Mouse (Mus musculus) kidney, embryonic 16.5 days (tissue): Measurements from ENCODE around the gene 1700024G13Rik. TPM values are rescaled to one million over a fixed set of nuclear protein-coding genes. Genes with fewer than 3 reads are reported as not detected.
"Not testable (repeated sequence)": the region's sequence is repeated elsewhere in the genome, so short reads cannot be mapped to it uniquely, and the experiment has no call there.

ENCODE experiments used
- ATAC-seq: fragments of 200-750 bp; cut with Nextera tagmentation; 2 replicates; pipeline ENCODE4 v1.8.0; 2017; ENCODE audit warnings: moderate TSS enrichment; ENCODE audit not compliant: low FRiP score, low TSS enrichment
- H3K27ac ChIP-seq: fragments of 300-500 bp; sonication (generic); 2 replicates; pipeline ENCODE4 v1.5.1; 2014; ENCODE audit warnings: low read length
- H3K27me3 ChIP-seq: fragments of 300-500 bp; sonication (generic); 2 replicates; pipeline ENCODE4 v1.6.1; 2014; ENCODE audit warnings: low read length, control low read depth, mixed read lengths; ENCODE audit not compliant: insufficient read depth
- H3K36me3 ChIP-seq: fragments of 300-500 bp; sonication (generic); 2 replicates; pipeline ENCODE4 v1.6.1; 2014; ENCODE audit warnings: low read length, control low read depth, mixed read lengths; ENCODE audit not compliant: insufficient read depth
- H3K4me1 ChIP-seq: fragments of 300-500 bp; sonication (generic); 2 replicates; pipeline ENCODE4 v1.6.1; 2014; ENCODE audit warnings: low read length, control low read depth, mixed read lengths; ENCODE audit not compliant: insufficient read depth
- H3K4me2 ChIP-seq: fragments of 300-500 bp; sonication (generic); replicated peaks from 2 replicates; pipeline ENCODE4 v1.6.1; 2014; ENCODE audit warnings: low read depth, low read length
- H3K4me3 ChIP-seq: fragments of 300-500 bp; sonication (generic); 2 replicates; pipeline ENCODE4 v1.5.1; 2014; ENCODE audit warnings: mild to moderate bottlenecking, low read length
- H3K9ac ChIP-seq: fragments of 300-500 bp; sonication (generic); replicated peaks from 2 replicates; pipeline ENCODE4 v1.6.1; 2014; ENCODE audit warnings: low read length
- H3K9me3 ChIP-seq: fragments of 300-500 bp; sonication (generic); 2 replicates; pipeline ENCODE4 v1.6.1; 2016; ENCODE audit warnings: low read length, control low read depth
- WGBS: fragments of 180-500 bp; shearing (Covaris S2); extraction: QIAGEN DNeasy Blood & Tissue Kit; methylation state at CpG from one replicate; pipeline ENCODE4 v1.1.7; 2014; 5-methylcytosine and 5-hydroxymethylcytosine counted together
- polyA plus RNA-seq: library from polyadenylated mRNA; unstranded; fragments of >200 nt; fragmentation: Nextera tagmentation; extraction: Ambion mirVana; gene quantifications from 2 replicates; pipeline ENCODE4 v1.2.1, GENCODE M21; 2015

Gene 1700024G13Rik
- polyA plus RNA-seq, 1 experiment from 2014 or later = not detected

DNA sequence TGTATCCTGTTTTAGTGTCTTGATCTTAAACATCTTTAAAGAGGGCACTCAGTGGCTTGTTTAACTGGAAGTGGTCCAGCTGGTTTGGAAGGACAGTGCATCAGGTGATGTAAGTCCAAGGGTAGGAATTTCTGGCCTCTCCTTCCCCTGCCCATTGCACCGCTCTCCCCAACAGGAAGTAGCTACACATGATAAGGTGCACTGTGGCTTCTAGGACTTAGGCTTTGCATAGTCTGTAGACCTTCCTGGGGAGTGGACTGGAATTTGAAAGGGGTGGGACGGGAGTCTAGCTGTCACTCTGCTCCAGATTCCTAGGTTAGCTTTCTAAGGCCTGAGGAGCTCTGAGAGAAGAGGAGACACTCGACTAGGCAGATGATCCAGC is 8.1 kb downstream of the 1700024G13Rik start:
- ATAC-seq = no peak
- Histone ChIP-seq H3K27ac (no peak overlapping the region), H3K4me2 (no peak overlapping the region), H3K9ac (no peak overlapping the region), H3K36me3 (no peaks in the 10 kb centered on the region), H3K9me3 (no peaks in the 10 kb centered on the region), H3K4me1 (0 out of 2 replicates have a peak, but pooled peaks cover 5% of the 10 kb centered on the region), H3K4me3 (no peak overlapping the region), H3K27me3 (peaks cover 24% of the 10 kb centered on the region)
- WGBS = 44% methylated on average over 3 of the region's 3 CpGs

DNA sequence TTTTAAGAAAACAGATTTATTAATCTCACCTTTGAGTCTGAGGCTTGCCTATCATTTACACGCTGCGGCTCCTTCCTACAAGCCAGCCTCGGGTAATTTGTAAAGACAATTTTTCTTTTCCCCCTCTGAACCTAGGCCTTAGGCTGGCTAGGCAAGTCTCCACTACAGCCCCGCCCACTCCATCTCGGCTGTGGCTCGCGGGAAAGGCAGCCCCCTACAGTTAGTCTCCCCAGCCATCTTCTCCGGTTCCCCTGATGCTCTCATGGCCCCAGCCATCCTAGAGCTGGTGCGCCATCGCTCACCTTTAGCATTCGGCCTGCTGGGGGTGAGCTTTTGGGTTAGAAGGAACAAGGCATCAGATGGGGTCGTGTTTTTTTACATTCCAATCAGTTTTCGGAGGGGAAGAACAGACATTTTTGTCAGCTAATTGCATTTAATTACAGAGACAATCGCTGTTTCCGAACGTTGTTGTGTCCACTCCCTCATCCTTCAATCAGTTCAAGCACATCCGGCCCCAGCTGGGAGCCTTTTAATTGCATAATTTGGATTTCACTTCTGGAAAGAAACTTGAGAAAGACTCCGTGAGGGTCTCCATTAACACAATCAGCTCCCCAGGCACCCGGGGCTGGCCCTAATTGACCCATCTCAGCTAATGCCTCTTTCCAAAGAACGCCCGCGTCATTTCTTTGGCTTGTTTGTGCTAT is 8.6 kb downstream of the 1700024G13Rik start:
- ATAC-seq = no peak
- no peak overlapping the region for H3K27ac ChIP-seq
- peaks cover 24% of the 10 kb centered on the region for H3K27me3 ChIP-seq
- H3K4me2 ChIP-seq = peak overlapping the region; percentile 21; the same call in 1 of the 2 replicates
- H3K4me3 ChIP-seq = no peak overlapping the region
- H3K9ac ChIP-seq = no peak overlapping the region
- H3K36me3 ChIP-seq = no peaks in the 10 kb centered on the region
- 0 out of 2 replicates have a peak, but pooled peaks cover 5% of the 10 kb centered on the region for H3K4me1 ChIP-seq
- no peaks in the 10 kb centered on the region for H3K9me3 ChIP-seq
- 12% methylated on average over 22 of the region's 22 CpGs for WGBS

DNA sequence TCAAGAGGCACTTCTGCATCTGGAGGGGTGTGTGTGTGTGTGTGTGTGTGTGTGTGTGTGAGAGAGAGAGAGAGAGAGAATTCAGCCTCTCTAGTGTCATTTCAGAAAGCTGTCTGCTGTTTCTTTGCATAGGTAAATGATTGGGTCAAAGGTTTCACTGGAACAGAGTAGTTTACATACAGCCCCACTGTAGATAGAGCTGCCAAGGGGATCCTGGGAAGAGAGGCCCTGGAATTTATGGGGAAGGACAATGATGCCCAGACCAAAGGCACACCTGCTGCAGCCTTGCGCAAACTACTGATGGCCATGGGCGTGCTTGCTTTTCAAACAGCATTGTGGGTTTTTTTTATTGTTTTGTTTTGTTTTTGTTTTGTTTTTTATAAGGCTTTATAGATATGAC is 15.7 kb downstream of the 1700024G13Rik start:
- H3K36me3 ChIP-seq = no peaks in the 10 kb centered on the region
- H3K27ac ChIP-seq = no peak overlapping the region
- H3K27me3 ChIP-seq = no peaks in the 10 kb centered on the region
- no peak for ATAC-seq
- no peaks in the 10 kb centered on the region for H3K9me3 ChIP-seq
- WGBS = 88% methylated on average over 2 of the region's 2 CpGs
- no peak overlapping the region for H3K4me2 ChIP-seq
- H3K4me1 ChIP-seq = no peaks in the 10 kb centered on the region
- H3K9ac ChIP-seq = no peak overlapping the region
- H3K4me3 ChIP-seq = no peak overlapping the region

DNA sequence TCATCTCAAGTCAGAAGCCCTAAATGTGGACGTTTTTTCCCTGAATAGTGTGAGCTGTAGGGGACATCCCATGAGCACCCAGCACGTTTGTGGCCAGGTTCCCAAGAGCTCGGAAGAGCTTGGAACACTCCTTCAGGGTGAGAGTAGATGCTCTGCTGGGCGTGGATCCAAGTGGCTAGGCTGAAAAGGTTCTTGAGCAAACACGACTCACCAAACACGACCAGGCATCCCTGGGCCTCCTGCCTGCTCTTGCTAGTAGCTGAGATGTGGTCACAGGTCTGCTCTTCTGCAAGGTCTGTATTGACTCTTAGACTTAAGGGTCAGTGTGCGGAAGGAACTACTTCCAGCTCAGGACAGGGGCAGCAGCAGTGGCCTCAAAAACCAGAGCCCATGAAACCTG is 18.4 kb downstream of the 1700024G13Rik start:
- H3K27ac ChIP-seq = no peak overlapping the region

DNA sequence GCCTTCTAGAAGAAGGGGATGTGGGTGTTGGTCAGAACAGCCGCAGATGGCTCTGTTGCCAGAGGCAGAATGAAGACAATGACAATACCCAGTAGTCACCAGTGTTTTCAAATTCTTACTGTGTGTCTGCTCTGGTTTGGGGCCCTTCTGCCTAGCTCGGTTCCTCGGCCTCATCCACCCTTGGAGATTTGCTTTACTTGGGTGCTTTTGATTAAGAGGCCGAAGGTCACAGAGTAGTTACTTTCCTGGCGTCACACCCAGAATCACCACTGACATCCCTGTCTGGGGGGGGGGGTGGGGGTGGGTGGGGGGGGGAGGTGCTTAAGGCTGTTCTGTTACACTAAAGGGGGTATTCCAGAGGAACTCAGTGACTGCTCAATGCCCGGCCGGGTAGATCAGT is 23.8 kb downstream of the 1700024G13Rik start:
- Histone ChIP-seq H3K9me3 (no peaks in the 10 kb centered on the region), H3K4me1 (no peaks in the 10 kb centered on the region), H3K27me3 (no peaks in the 10 kb centered on the region), H3K4me2 (no peak overlapping the region), H3K36me3 (no peaks in the 10 kb centered on the region), H3K9ac (no peak overlapping the region), H3K4me3 (no peak overlapping the region), H3K27ac (no peak overlapping the region)
- ATAC-seq = no peak
- 41% methylated on average over 7 of the region's 7 CpGs for WGBS

More for the DNA sequence above, 18.4 kb downstream of the 1700024G13Rik start:
- Histone ChIP-seq H3K4me2 (no peak overlapping the region), H3K4me3 (no peak overlapping the region), H3K27me3 (no peaks in the 10 kb centered on the region), H3K9ac (no peak overlapping the region), H3K9me3 (no peaks in the 10 kb centered on the region), H3K4me1 (no peaks in the 10 kb centered on the region), H3K36me3 (no peaks in the 10 kb centered on the region)
- WGBS = 72% methylated on average over 7 of the region's 7 CpGs
- ATAC-seq = no peak

DNA sequence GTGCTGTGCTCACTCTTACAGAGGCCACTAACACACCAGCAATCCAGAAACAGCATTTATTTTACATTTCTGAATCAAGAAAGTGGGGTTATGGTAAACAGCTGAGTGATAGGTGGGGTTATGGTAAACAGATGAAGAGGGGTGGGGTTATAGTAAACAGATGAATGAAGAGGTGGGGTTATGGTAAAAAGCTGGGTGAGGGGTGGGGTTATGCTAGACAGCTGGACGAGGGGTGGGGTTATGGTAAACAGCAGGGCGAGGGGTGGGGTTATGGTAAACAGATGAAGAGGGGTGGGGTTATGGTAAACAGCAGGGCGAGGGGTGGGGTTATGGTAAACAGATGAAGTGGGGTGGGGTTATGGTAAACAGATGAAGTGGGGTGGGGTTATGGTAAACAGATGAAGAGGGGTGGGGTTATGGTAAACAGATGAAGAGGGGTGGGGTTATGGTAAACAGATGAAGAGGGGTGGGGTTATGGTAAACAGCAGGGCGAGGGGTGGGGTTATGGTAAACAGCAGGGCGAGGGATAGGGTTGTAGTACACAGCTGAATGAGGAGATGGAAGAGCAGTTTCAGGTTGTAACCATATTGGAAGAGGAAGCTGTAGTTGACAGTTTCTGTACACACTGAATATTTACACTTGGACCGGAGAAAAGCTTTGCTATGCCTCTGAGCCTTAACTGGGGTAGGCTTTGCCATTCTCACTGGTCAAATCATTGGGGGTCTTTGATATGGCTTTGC is 36.8 kb downstream of the 1700024G13Rik start:
- H3K4me2 ChIP-seq, H3K9me3 ChIP-seq, ATAC-seq, H3K36me3 ChIP-seq, H3K27me3 ChIP-seq, H3K4me1 ChIP-seq, H3K9ac ChIP-seq, H3K4me3 ChIP-seq, H3K27ac ChIP-seq: not testable (repeated sequence)
- 25% methylated on average over 6 of the region's 6 CpGs for WGBS

DNA sequence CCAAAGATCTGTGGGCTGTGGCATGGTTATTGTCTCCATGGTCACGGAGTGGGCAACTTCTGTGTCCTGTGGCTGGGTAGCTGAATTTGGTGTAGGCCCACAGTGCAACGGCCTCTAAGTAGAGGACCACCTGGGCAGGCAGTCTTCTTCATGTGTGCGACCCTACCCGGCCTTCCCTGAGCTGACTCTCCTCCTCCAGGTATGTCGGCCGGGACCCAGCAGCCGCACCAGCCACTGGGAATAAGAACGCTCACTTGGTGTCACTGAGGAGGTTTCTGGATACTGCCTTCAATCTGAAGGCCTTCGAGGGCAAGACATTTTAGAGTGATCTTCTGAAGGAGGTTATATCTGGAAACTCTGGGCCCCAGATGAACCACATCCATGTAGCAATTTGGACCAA is 40.9 kb downstream of the 1700024G13Rik start:
- Histone ChIP-seq H3K4me2 (no peak overlapping the region), H3K36me3 (no peaks in the 10 kb centered on the region), H3K27me3 (no peaks in the 10 kb centered on the region), H3K9ac (no peak overlapping the region), H3K27ac (no peak overlapping the region), H3K4me1 (no peaks in the 10 kb centered on the region), H3K9me3 (no peaks in the 10 kb centered on the region), H3K4me3 (no peak overlapping the region)
- 96% methylated on average over 9 of the region's 9 CpGs for WGBS
- ATAC-seq = no peak

DNA sequence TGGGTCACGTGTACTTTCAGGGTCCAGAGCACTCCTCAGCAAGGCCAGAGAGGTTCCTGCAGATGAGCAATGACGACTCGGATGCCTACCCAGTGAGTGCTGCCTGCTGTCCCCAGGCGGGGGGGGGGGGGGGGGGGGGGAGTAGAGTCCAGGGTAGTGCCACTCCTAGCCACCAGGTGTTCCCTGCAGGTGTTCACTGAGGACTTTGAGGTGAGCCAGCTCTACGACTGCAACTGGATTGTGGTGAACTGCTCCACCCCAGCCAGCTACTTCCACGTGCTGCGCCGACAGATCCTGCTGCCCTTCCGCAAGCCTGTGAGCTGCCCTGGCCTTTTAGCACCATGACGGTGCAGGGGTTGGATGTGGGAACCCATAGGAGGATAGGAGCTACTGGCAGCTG is 43.5 kb downstream of the 1700024G13Rik start:
- Histone ChIP-seq H3K27me3 (no peaks in the 10 kb centered on the region), H3K9me3 (no peaks in the 10 kb centered on the region), H3K9ac (no peak overlapping the region), H3K4me3 (no peak overlapping the region), H3K4me1 (no peaks in the 10 kb centered on the region), H3K36me3 (no peaks in the 10 kb centered on the region), H3K27ac (no peak overlapping the region), H3K4me2 (no peak overlapping the region)
- no peak for ATAC-seq
- WGBS = 79% methylated on average over 9 of the region's 10 CpGs

DNA sequence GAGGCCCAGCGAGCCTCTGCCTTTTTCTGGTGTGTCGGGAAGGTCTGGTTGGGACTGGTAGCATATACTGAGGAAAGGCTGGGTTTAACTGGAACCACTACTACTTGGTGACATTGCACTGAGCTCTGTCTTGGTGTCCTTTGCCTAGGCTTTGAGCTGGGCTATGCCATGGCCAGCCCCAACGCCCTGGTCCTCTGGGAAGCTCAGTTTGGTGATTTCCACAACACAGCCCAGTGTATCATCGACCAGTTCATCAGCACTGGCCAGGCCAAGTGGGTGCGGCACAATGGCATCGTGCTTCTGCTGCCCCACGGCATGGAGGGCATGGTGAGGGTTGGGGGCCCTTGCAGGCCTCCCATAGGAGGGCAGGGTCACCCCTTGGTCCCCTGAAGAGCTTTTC is 44.0 kb downstream of the 1700024G13Rik start:
- no peak for ATAC-seq
- no peak overlapping the region for H3K4me3 ChIP-seq
- WGBS = 90% methylated on average over 7 of the region's 7 CpGs

DNA sequence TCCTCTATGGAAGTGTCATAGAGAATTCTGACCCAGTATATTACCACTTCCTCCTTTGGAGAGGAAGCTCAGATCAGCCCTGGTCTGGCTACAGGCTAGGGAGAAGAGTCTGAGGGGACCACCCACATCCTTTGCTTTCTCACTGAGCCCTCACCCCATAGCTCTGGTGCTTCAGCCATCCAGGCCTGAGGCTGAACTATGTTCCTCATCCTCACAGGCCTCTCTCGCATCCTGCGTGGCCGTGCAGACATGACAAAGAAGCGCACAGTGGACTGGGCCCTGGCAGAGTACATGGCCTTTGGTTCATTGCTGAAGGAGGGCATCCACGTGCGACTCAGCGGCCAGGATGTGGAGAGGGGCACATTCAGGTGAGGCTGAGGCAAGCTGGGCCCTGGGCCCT is 46.4 kb downstream of the 1700024G13Rik start:
- Histone ChIP-seq H3K27ac (no peak overlapping the region), H3K4me2 (no peak overlapping the region), H3K9me3 (no peaks in the 10 kb centered on the region), H3K27me3 (no peaks in the 10 kb centered on the region), H3K4me1 (no peaks in the 10 kb centered on the region), H3K36me3 (no peaks in the 10 kb centered on the region), H3K4me3 (no peak overlapping the region), H3K9ac (no peak overlapping the region)
- no peak for ATAC-seq
- WGBS = 93% methylated on average over 7 of the region's 7 CpGs

More for the DNA sequence above, 44.0 kb downstream of the 1700024G13Rik start:
- no peak overlapping the region for H3K27ac ChIP-seq
- no peak overlapping the region for H3K9ac ChIP-seq
- no peaks in the 10 kb centered on the region for H3K27me3 ChIP-seq
- no peaks in the 10 kb centered on the region for H3K36me3 ChIP-seq
- H3K9me3 ChIP-seq = no peaks in the 10 kb centered on the region
- no peak overlapping the region for H3K4me2 ChIP-seq
- H3K4me1 ChIP-seq = no peaks in the 10 kb centered on the region
